ENCODE assay signal across 8 mouse cellular contexts in the genomic region with DNA sequence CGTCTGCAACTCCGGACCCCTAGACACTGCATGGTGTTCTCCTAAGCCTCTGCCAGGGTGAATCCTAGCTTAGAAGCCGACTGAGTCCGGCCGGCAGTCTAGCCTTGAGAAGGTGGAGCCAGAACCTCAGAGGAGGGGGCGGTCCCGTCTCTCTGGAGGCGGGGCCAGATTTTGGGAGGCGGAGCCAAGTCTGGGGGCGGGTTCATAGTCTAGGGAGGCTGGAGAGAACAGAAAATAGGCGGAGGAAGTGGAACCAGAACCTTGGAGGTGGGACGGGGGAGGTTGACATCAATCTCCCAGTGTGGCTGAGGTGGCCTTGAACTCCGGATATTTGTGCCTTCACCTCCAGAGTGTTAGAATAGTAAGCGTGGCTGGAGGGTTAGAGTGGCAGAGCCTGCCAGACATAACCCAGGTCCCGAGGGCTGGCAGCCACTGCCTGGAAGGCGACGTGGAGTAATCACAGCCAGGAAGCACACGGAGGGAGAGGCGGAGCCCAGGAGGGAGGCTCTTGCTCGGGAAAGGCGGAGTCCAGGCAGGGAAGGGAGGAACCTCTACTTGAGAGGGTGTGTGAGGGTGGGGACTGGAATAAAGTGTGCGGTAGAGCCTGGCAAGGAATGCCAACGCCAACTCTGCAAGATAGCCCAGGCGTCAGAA. TPM values are rescaled to one million over a fixed set of nuclear protein-coding genes. Genes with fewer than 3 reads are reported as not detected.
DNase-seq lines count a peak whose midpoint lies in the region; ATAC-seq and TF ChIP-seq lines count a peak whose summit lies in the region.

No protein-coding gene starts in this region.

- peak overlapping the region; percentile 17; the same call in 1 of the 2 replicates for H3K4me3 ChIP-seq in hindbrain, embryonic 11.5 days (ENCODE audit: low read depth, low read length)
- H3K4me3 ChIP-seq in lung, embryonic 16.5 days (ENCODE audit: low read length) = peak overlapping the region; percentile 53
- peak overlapping the region; percentile 22 for H3K4me3 ChIP-seq in olfactory bulb, adult 2 months (ENCODE audit: insufficient read depth, low read depth, low read length)

- peaks cover 12% of the 10 kb centered on the region for H3K27me3 ChIP-seq in hindbrain, embryonic 11.5 days (ENCODE audit: control insufficient read depth, insufficient read depth, low read length)
- H3K27me3 ChIP-seq in lung, embryonic 16.5 days (ENCODE audit: control insufficient read depth, insufficient read depth, low read depth, low read length) = peaks cover 4% of the 10 kb centered on the region; the same call in 1 of the 2 replicates

- no peak overlapping the region for H3K9ac ChIP-seq in hindbrain, embryonic 11.5 days (ENCODE audit: low read depth, low read length)
- H3K9ac ChIP-seq in lung, embryonic 16.5 days (ENCODE audit: low read length) = peak overlapping the region; percentile 57

- DNase-seq in Muller cell, postnatal 12 days (ENCODE audit: inconsistent ontology term) = peak; percentile 95
- DNase-seq in cerebellum, adult 9-11 months = peak; percentile 60
- DNase-seq in frontal cortex, postnatal 10 days (ENCODE audit: low spot score in 2 of 2) = peak; percentile 65 to 72
- DNase-seq in hindbrain, embryonic 11.5 days (ENCODE audit: low spot score) = peak; percentile 87
- DNase-seq in layer of hippocampus, adult 9-11 months = peak; percentile 79
- peak; percentile 32 to 38 for DNase-seq in thymus, adult 18-20 months

- H3K36me3 ChIP-seq in hindbrain, embryonic 11.5 days (ENCODE audit: control insufficient read depth, insufficient read depth, low read length) = no peaks in the 10 kb centered on the region
- H3K36me3 ChIP-seq in lung, embryonic 16.5 days (ENCODE audit: control insufficient read depth, insufficient read depth, low read length) = no peaks in the 10 kb centered on the region

- 0 out of 2 replicates have a peak, but pooled peaks have one; percentile 9 for TF ChIP-seq POLR2A in olfactory bulb, adult 2 months (IDR thresholded peaks at IDR 0.05; ENCODE audit: insufficient read depth, low read depth, low read length)

- 1% methylated on average over 24 of the region's 24 CpGs for WGBS in hindbrain, embryonic 11.5 days
- WGBS in lung, embryonic 16.5 days = under 1% methylated on average over 24 of the region's 24 CpGs
- WGBS in olfactory bulb, adult 2 months = 6% methylated on average over 24 of the region's 24 CpGs

- peaks cover 13% of the 10 kb centered on the region for H3K4me1 ChIP-seq in hindbrain, embryonic 11.5 days (replicated peaks; ENCODE audit: control insufficient read depth, insufficient read depth, low read length)
- H3K4me1 ChIP-seq in lung, embryonic 16.5 days (replicated peaks; ENCODE audit: control insufficient read depth, insufficient read depth, low read length) = peaks cover 19% of the 10 kb centered on the region
- peaks cover 25% of the 10 kb centered on the region for H3K4me1 ChIP-seq in olfactory bulb, adult 2 months (ENCODE audit: control insufficient read depth, insufficient read depth, low read length)

- TF ChIP-seq CTCF in olfactory bulb, adult 2 months (IDR thresholded peaks at IDR 0.05; ENCODE audit: insufficient read depth, low read depth, low read length) = no peak

- ATAC-seq in hindbrain, embryonic 11.5 days (ENCODE audit: low FRiP score) = peak; percentile 67
- ATAC-seq in lung, embryonic 16.5 days (ENCODE audit: low read depth) = peak; percentile 94

- no peaks in the 10 kb centered on the region for H3K9me3 ChIP-seq in hindbrain, embryonic 11.5 days (ENCODE audit: control insufficient read depth, low read length)
- H3K9me3 ChIP-seq in lung, embryonic 16.5 days (ENCODE audit: control insufficient read depth, low read length) = no peaks in the 10 kb centered on the region

- peak overlapping the region; percentile 35 for H3K4me2 ChIP-seq in hindbrain, embryonic 11.5 days (replicated peaks; ENCODE audit: low read depth, low read length)
- peak overlapping the region; percentile 67 for H3K4me2 ChIP-seq in lung, embryonic 16.5 days (ENCODE audit: low read depth, low read length)

- no peak overlapping the region for H3K27ac ChIP-seq in hindbrain, embryonic 11.5 days (ENCODE audit: low read depth, low read length)
- H3K27ac ChIP-seq in lung, embryonic 16.5 days (ENCODE audit: low read length) = peak overlapping the region; percentile 89
- H3K27ac ChIP-seq in olfactory bulb, adult 2 months (ENCODE audit: insufficient read depth, low read depth, low read length) = no peak overlapping the region

RNA-seq across cellular contexts. Expression of a gene that starts 5.0 kb away (rescaled TPM):
- 27.7 and 28.8 TPM in 2 replicates for polyA plus RNA-seq in hindbrain, embryonic 11.5 days (2014; fragmentation: Nextera tagmentation; extraction: Ambion mirVana)
- polyA plus RNA-seq in lung, embryonic 16.5 days (2015; fragmentation: Nextera tagmentation; extraction: Ambion mirVana) = 17.2 and 18.6 TPM in 2 replicates
- polyA plus RNA-seq in olfactory bulb, adult 2 months (2012; ENCODE audit: insufficient read depth, insufficient read length, low replicate concordance, missing spikeins) = not detected in 2 replicates

RNA-seq across cellular contexts. Expression of a gene that starts 14.0 kb away (rescaled TPM):
- 1.4 and 2.1 TPM in 2 replicates for polyA plus RNA-seq in hindbrain, embryonic 11.5 days (2014; fragmentation: Nextera tagmentation; extraction: Ambion mirVana)
- 2.1 and 2.4 TPM in 2 replicates for polyA plus RNA-seq in lung, embryonic 16.5 days (2015; fragmentation: Nextera tagmentation; extraction: Ambion mirVana)
- polyA plus RNA-seq in olfactory bulb, adult 2 months (2012; ENCODE audit: insufficient read depth, insufficient read length, low replicate concordance, missing spikeins) = not detected in 2 replicates

RNA-seq across cellular contexts. Expression of a gene that starts 35.7 kb away (rescaled TPM):
- 7.5 and 8.8 TPM in 2 replicates for polyA plus RNA-seq in hindbrain, embryonic 11.5 days (2014; fragmentation: Nextera tagmentation; extraction: Ambion mirVana)
- 34.9 and 38.2 TPM in 2 replicates for polyA plus RNA-seq in lung, embryonic 16.5 days (2015; fragmentation: Nextera tagmentation; extraction: Ambion mirVana)
- polyA plus RNA-seq in olfactory bulb, adult 2 months (2012; ENCODE audit: insufficient read depth, insufficient read length, low replicate concordance, missing spikeins) = not detected in 2 replicates

Comparison
In these comparisons a context has a peak if more than half of its experiments do, and no peak if none do; other contexts are left out.
1. DNase-seq: peak in every context shown above with its lines; median percentile 95 in Muller cell, postnatal 12 days; 87 in hindbrain, embryonic 11.5 days; 79 in layer of hippocampus, adult 9-11 months; 68 in frontal cortex, postnatal 10 days; 60 in cerebellum, adult 9-11 months; 35 in thymus, adult 18-20 months.
2. RNA of a gene that starts 5.0 kb away (polyA plus RNA-seq): 27.7 to 28.8 TPM in hindbrain, embryonic 11.5 days and 17.2 to 18.6 TPM in lung, embryonic 16.5 days; not detected in olfactory bulb, adult 2 months; every median in the first group is over 10 times any median in the second.
3. Peak in every context shown above with its lines, with median percentiles within 50 percentile points of each other: H3K4me3 ChIP-seq.